Mouse (Mus musculus) inflammation-experienced regulatory T-cells, adult 6 months (primary cell): ENCODE data around the gene Sipa1l1. TPM values are rescaled to one million over a fixed set of nuclear protein-coding genes. Genes with fewer than 3 reads are reported as not detected.

Source experiments
- ATAC-seq: one replicate; pipeline ENCODE4 v1.8.0; 2017
- polyA plus RNA-seq, 3 experiments: library from polyadenylated mRNA; unstranded; fragments of 100-300 nt; shearing (Covaris generic); gene quantifications; one replicate each; pipeline ENCODE4 v1.2.1; 2017

Gene Sipa1l1
- polyA plus RNA-seq, 3 experiments from 2014 or later: 24.7 to 30.0 (median 28.7) TPM

DNA sequence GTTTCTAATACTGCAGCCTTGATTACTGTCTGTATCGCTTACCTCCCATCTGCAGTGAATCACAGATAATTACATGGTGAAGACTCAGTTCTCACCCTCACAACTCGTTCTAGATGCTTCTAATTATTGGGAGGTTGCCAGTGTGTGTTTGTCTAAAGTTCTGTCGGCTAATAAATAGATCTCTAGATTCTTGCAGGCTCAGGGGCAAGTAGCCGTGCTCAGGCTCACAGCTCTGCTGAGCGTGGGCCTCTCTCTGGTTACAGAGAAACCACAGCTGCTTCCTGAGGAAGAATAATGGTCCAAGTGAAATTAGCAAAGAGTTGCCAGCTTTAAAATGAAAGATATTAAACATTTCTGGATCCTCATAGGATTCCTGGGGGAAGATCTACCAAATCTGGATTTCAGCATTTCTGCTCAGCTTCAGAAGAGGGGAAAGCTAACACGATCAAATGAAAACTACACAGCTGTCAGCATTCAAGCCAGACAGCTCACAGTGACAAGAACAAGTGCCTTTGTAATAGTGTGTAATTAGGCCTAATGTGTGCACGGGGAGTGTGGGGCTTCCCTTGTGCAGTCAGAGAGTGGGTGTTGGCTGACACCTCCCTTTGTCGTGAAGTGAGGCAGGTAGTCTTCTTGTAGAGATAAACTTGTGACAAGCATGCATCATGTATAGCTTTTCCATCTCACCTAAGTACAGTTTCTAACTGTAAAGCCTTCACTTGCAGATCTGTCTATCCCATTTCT is 225.2 kb downstream of the Sipa1l1 start:
- ATAC-seq: peak; percentile 60

DNA sequence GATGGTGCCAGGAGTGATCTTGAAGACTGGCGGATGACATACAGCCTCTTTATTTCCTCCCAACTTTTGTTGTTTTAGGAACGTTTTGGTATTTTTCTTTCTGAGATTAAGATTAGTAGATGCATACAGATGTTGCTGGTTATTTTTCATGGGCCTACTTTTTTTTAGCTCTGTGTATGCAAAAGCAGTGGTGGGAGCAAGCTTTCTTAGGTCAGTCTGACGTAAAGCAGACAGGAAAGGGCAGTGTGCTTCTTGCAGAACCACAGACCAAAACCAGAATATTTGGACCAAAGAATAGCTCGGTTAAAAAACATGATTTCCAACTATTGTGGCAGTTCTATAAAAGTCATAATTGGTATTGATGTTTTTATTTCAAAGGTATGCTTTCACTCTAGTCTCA is 226.1 kb downstream of the Sipa1l1 start:
- ATAC-seq: no peak

DNA sequence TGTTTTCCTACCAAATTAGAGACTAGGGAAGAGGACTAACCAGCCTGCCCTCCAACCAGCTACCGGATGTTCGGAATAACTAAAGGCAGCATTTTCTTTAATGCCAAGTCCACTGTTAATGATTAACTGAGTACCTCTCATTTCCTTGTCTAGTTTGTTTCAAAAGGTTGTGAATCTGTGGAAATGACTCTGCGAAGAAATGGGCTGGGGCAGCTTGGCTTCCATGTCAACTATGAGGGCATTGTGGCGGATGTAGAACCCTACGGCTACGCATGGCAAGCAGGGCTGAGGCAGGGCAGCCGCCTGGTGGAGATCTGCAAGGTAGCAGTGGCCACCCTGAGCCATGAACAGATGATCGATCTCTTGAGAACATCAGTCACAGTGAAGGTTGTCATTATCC is 228.1 kb downstream of the Sipa1l1 start:
- no peak for ATAC-seq

DNA sequence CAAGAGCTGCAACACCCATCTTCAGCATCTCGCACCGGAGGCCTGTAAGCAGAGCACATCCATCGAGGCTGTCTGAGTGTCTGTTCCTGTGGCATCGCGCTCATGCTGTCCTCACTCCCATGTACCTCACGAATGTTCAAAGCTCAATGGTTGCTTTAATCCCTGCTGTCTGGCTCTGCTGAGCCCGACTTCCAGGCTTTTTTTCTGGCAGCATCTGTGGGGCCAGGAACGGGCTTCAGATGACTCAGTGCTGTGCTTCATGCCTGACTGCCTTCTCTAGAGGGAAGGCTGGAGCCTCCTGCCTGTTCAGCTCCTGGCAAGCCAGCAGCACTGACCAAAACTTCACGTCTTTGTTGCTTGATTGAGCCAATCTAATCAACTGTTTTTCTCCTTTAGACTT is 228.6 kb downstream of the Sipa1l1 start:
- ATAC-seq: no peak

DNA sequence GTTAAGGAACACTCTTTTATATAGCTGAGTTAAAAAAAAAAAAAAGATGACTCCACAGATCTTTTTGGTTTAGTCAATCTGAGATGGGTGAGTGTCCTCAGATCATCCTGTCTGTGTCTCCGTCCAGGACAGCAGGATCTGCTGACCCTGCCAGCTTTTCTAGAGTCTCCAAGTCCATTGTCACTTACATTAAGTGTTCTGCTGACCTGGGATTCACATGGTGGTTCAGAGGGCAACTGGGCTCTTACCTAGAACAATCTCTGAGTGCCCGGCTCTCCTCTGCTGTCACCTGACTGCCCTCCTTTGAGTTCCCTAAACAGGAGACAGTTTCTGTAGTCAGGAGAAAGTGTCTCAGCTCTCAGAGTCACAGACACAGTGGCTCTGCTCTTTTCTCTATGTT is 229.8 kb downstream of the Sipa1l1 start:
- ATAC-seq: no peak

DNA sequence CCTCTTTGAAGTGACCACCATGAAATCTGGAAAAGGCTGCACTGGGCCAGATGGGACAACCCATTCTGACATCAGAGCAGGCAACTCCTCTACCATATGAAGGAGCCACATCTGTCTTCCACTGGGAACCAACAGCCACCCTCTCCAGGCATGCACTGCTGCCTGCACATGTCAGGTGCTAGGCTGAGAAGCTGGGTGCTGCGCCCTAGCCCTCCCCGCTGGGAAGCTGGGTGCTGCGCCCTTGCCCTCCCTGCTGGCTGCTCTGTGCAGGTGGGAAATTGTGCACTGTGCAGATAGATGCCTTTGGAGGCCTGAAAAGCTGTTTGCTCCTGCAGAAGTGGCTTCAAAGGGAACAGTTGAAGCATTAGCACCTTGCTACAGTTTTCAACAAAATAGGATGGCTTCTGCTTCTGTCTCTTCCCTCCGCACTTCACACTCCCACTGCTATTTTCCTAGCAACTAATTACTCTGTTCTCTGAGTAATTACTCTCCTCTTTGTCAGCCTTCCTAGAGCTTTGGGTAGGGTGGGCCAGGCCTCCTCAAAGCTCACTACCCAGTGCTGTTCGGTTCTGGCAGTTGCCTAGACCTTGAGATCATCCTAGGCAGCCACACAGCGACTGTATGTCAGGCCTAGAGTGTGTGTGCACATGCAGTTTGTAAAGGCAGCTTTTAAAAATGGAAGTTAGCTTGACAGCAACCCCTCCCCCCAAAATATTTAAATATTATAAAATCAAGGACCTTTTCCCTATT is 231.0 kb downstream of the Sipa1l1 start:
- no peak for ATAC-seq

DNA sequence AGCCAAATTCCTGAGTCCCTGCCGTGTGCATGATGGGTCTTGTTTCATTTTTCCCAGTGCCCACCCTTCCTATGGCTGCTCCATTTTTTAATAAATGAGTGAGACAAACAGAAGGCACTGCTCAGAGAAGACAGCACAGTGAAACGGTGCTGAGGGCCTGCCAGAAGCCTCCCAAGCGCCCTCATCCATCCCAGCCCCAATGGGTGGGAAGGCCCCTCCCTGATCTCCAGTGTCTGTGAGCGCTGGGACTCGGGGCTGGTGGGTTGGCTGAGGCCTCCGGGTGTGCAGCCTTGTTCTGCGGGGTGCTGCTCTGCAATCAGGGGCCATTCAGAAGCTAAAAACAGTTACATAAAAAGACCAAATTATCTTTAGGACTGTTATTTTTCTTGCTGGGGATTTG is 231.7 kb downstream of the Sipa1l1 start:
- no peak for ATAC-seq

DNA sequence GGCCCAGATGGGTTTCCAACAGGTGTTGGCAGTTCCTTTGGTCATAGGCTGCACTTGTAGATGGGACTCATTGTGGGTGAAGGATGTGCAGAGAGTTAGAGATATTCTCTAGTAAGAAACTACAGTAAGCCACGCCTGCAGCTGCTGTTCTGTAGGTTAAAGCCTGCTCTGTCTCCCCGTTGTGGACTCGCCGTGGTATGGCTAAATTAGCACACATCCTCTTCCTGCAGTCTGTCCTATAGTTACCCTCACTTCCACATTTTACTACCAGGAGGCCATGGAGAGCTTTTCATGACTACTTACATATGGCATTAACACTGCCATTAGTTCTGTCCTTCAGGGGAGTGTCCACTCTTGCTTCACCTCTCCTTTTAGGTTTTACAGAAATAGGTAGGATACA is 232.3 kb downstream of the Sipa1l1 start:
- ATAC-seq: no peak

DNA sequence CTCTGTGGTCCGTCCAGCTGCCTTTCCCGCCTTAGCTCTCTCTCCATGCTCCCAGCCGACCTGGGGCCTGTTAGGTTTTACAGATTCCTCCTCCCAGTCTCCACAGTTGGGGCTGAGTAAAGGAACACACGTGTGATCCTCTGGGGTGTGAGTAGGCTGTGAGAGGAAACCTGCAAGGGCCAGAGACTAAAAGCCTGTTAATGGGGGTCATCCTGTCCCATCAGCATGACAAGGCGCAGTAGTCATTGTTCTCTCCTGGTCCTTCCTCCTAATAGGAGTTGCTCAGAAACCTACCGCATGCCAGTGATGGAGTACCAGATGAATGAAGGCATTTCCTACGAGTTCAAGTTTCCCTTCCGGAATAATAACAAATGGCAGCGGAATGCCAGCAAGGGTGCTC is 233.5 kb downstream of the Sipa1l1 start:
- no peak for ATAC-seq

DNA sequence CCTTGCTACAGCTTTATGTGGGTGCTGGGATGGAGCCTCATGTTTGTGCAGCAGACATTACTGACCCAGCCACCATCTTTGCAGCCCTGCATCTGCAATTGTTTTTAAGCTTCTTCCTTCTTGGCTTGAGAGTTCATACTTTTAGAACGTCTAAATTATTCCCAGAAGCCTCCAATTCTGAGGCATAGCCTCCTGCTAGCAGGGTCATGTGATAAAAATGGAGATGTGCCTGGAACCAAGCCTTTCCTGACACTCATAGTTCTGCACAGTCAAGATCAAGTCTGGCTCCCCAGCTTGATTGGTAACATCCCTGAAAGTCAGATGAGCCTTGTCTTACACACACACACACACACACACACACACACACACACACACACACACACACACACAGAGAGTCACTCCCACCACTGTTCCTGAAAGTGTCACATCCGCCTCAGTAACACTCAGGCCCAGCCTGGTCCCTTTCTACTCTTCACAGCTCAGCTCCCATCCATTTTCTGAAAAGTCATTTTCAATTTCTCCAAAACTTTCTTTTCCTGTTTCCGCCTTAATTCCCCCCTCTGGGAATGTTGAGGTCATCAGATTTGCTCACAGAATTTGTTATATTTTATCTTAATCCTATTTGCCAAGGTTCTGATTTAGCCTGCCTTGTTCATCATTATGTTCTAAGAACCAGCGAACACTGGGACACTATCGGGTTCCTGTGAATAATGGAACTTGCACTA is 238.6 kb downstream of the Sipa1l1 start:
- no peak for ATAC-seq

DNA sequence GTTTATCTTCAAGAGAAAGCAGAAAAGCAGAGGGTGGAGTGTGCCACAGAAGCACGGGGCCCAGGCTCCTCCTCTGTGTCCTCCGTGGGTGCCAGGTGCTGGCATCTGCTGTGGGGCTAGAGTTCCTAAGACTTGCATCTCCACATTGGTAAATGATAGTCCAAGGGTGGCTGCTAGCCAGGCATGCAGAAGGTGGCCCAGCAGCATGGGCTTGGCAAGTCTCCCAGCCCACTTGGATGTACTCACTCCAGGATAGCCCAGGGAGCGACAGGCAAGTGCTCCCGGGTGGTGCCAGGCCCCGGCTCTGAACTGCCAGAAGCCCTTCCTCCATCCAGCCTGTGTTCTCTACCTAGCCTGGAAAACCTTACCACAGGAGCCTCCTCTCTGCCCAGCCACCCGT is 239.4 kb downstream of the Sipa1l1 start:
- ATAC-seq: no peak

DNA sequence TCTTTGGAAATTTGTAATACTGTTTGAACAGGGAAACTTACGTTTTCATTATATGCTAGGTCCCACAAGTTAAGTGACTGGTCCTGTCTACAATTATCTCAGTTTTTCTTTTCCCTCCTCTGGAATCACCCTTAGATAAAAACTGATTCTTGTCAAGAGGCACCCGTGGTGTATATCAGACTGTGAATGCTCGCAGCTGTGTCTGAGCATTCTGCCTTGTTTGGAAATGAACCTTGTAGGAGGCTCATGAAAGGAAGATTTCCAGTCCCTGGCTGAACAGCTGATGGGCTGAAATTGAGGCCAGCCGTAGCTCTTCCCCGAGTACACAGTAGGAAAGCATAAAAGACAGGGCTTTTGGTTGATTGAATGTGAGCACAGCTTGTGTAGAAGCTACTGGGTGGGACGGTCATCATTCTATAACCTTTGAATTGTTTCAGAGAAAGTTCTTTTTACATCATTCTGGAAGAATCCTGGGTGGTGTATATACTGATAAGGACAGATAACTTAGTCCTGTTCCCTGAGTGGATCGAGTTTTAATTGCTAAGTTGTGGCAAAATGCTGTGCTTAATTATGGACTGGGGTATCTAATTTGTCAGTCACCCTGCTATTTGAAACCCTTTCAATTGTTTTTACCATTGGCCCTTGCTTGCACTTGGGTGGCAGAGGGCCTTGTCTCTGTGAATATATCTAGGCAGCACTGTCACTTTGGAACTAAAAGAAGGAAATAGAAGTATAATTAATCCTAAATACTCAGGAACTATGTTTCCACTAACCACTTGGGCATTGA is 240.8 kb downstream of the Sipa1l1 start:
- no peak for ATAC-seq

DNA sequence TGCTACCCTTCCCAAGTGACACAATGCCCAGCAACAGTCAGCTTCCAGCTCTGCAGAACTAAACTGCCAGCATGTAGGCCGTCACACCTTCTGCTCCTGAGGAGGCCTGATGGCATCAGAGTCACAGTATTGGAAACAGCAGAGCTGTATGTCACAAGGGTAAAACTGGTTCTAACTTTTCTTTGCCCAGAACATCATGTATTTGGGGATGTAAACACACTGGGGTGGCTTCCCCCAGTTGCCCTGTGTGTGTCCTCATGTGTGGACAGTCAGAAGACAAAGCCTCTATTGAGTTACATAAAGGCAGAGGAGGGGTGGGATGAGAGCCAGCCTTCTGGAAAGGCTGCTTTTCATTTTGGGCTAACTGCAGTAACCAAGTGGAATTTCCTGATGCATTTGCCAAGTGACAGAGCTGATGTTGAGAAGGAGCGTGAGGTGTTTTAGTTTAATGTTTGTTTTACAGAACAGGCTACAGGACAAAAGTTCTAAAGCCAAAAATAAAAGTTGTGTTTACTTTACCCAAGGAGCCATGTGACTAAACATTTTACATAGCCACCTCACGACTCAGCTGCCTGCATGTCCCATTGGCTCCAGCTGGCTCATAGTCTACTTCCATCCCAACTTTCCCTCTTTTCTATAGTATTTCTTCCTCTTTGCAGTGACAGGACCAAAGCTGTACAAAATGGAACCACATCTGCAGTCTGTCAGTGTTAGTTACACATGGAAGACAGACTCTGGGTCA is 243.3 kb downstream of the Sipa1l1 start:
- no peak for ATAC-seq

DNA sequence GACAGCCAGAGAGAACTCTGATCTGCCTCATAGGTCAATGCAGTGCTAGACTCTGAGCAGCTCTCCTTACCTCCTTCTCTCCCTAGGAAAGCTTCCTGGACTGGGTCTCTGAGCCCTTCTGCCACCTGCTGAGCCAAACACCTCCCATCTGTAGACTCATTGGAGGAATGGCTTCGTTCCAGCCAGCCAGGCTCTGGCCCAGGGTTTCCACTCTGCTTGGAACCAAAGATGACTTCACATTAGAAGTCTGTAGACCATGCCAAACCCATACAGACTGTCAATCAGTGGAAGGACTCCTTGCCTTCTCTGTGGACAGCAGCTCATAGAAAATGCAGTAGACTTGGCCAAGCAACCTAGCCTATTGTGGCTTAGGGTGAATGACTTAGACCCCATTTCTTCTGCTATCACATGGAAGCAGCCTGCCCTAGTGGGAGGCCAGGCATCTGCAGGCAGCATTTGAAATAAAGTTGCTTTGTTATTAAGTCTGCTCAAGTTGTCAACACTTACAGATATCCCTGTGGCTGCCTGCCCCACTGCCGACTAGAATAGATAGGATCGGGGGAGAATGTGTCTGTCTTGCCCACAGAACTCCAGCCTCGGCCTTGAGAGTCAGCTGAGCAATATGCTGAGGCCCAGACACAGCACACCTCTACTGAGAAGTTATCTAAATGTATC is 246.7 kb downstream of the Sipa1l1 start:
- ATAC-seq: no peak

DNA sequence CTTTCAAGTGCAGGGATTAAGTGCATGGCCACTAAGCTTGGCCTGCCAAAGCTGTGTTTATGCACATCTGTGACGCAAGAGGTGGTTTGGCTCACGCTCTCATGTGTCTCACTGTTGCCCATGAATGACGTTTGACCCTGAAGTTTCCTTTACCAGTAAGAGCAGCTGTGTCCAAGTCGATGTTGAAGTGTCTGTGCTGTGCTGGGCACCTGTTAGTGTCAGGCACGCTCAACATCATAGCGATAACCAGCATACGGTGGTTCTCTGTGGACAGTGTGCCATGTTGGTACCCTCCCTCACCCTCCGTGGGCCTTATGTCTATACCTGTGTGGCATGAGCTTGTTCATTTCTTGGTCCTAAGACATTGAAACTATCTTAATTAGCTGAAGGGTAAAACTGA is 249.9 kb downstream of the Sipa1l1 start:
- no peak for ATAC-seq

DNA sequence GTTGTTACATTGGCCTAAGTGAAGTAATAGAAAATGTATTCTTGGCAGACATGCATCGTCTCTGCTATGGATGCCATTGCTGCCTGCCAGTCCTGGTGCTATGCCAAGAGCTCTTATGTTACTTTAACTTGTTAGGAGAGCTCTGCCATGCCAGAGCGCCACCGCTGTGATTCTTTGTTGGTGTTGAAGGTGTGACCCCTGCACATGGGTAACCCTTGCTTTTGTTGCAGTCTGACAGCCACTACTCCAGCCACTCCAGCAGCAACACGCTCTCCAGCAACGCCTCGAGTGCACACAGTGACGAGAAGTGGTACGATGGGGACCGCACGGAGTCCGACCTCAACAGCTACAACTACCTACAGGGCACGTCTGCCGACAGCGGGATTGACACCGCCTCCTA is 255.7 kb downstream of the Sipa1l1 start:
- ATAC-seq: no peak

DNA sequence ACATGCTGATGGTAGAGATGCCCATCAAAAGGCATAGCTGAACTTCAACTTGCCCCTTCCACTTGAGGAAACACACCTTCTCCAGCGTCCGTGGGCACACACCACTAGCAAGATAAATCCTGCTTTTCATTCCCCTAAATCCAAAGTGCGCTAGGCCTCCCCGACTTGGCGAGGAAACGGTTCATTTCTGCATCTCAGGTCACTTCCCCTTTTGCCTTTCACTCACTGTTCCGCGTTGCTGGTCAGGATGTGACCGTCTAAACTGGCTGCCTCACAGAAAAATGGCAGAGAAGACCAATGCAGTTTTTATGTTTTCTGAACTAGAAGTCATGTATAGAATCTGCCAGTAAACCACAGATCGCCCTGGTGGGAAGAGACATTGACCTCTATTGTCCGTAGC is 256.7 kb downstream of the Sipa1l1 start:
- no peak for ATAC-seq

DNA sequence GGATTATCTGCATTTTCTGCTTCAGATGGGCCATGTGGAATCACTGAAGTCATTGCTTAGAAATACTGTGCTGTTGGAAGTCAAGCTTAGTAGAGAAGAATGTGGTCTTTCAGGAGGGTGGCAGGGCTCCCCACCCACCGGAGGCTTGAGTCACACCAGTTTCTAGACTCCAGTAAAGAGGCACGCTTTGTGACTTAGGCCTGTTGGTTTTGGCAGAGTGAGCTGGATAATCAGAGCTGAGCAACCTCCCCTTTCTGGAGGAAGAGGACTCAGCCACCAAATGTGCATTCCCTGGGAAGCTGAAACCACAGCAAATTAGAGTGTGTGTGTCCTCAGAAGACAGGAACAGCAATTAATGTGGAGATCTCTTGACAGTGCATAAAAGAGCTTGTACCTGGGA is 258.3 kb downstream of the Sipa1l1 start:
- no peak for ATAC-seq

DNA sequence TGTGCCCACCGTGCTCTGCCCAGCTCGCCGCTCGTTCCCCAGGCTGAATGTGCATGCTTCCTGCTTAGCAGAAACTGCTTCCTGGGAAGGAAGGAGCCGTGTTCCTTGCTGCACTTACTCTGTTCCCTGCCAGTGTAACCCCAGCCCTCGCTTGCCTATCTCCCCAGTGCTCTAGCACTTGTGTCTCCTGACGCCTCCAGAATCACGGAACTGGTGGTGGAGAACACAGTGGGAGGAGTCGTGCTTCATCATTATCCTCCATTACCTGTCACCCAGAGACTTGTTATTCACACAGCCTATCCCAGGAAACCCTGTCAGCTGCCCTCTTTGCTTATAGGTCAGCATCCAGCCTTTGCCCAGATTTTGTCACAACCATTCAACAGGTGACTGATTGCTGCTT is 259.3 kb downstream of the Sipa1l1 start:
- ATAC-seq: no peak

DNA sequence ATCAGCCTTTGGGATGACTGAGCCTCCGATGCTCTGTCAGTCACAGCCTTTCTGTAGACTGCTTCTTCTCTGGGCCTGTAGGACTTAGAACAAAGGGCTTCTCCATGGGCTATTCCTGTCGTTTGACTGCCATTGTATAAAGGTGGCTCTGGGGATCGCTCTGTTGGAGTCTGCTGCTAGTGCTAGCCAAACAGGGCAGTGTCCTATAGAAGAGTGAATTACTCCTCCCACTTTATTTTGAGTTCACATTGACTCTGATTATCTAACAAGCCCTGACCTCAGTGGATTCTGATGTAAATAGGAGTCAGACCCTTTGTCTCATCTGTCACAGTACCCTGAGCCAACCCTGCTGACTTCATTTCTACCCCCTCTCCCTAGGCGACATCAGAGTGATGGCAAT is 264.2 kb downstream of the Sipa1l1 start:
- no peak for ATAC-seq

DNA sequence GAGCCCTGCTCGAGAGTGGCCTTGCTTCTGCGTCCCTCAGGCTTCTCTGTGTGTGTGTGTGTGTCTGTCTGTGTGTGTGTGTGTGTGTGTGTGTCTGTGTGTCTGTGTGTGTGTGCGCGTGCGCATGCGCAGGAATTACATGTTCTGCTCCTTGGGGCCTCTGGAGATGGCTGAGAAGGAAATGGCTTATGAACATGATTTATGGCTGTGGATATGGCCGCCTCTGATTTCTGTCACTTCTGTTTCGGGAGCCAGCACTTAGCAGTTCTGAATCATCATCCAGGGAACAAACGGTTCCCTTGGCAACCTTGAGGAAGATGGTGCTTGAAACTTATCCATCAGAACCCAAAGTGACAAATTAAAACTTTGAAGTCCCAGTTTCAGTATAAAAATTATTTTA is 265.5 kb downstream of the Sipa1l1 start:
- no peak for ATAC-seq

DNA sequence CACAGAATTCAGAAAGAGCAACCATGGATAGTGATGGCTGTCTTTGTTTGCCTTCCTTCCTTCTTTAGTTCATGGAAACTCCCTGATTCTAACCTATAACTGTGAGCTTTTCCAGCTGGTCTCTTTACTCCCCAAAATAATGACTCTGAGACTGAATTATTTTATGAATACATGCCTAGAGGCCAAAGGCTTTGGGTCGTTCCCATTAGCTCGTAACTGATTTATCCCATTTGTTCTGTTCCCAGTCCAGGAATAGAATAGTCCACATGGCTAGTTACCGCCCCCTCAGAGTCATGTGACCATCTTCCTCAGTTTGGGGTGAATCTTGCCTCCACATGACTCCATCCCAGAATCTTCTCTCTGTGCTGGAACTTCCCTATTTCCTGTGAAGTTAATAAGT is 272.4 kb downstream of the Sipa1l1 start:
- no peak for ATAC-seq
